Mouse (Mus musculus) heart, adult 2 months (tissue): ENCODE results near the gene Fut7. TPM values are rescaled to one million over a fixed set of nuclear protein-coding genes. Genes with fewer than 3 reads are reported as not detected.
A peak's percentile ranks its signal among the peaks of the same experiment; 100 is the strongest.

ENCODE experiments used
- DNase-seq, 2 experiments: peaks; one replicate each; pipeline ENCODE4 v3.0.0; 2021
- H3K27ac ChIP-seq: fragments of 200-600 bp; 2 replicates; pipeline ENCODE4 v1.8.1; 2022
- H3K27me3 ChIP-seq: fragments of 200-500 bp; 2 replicates; pipeline ENCODE4 v1.6.1; 2012; ENCODE audit warnings: mild to moderate bottlenecking, low read length, inconsistent platforms, mixed read lengths; ENCODE audit not compliant: control insufficient read depth, insufficient read depth
- H3K36me3 ChIP-seq: fragments of 200-500 bp; 2 replicates; pipeline ENCODE4 v1.6.1; 2012; ENCODE audit warnings: low read length, inconsistent platforms; ENCODE audit not compliant: control insufficient read depth, insufficient read depth
- H3K4me1 ChIP-seq: fragments of 200-500 bp; 2 replicates; pipeline ENCODE4 v1.6.1; 2011; ENCODE audit warnings: low read length; ENCODE audit not compliant: control insufficient read depth, insufficient read depth
- H3K4me3 ChIP-seq: fragments of 200-600 bp; 2 replicates; pipeline ENCODE4 v1.8.1; 2022
- H3K79me2 ChIP-seq: fragments of 200-500 bp; replicated peaks from 2 replicates; pipeline ENCODE4 v1.6.1; 2012; ENCODE audit warnings: mild to moderate bottlenecking, inconsistent platforms, low read length, moderate library complexity, mixed read lengths; ENCODE audit not compliant: control insufficient read depth, insufficient read depth
- H3K9ac ChIP-seq: fragments of 200-500 bp; 2 replicates; pipeline ENCODE4 v1.6.1; 2012; ENCODE audit warnings: low read depth, mild to moderate bottlenecking, control low read depth, inconsistent platforms, low read length, mixed read lengths
- CTCF ChIP-seq: fragments of 200-600 bp; IDR thresholded peaks from 2 replicates; pipeline ENCODE4 v1.8.1; 2022; ENCODE audit warnings: antibody characterized with exemption, mild to moderate bottlenecking, moderate library complexity
- EP300 ChIP-seq: fragments of 200-500 bp; IDR thresholded peaks from 2 replicates; pipeline ENCODE4 v1.6.1; 2011; ENCODE audit warnings: low read depth, low read length, control low read depth; ENCODE audit not compliant: insufficient read depth
- POLR2A ChIP-seq: fragments of 200-500 bp; IDR thresholded peaks from 2 replicates; pipeline ENCODE4 v1.6.1; 2011; ENCODE audit warnings: mild to moderate bottlenecking, low read depth, low read length, control low read depth; ENCODE audit not compliant: insufficient read depth
- whole genome bisulfite sequencing: fragments of 180-500 bp; shearing (Covaris S2); methylation state at CpG from one replicate; pipeline ENCODE4 v1.1.7; 2018; 5-methylcytosine and 5-hydroxymethylcytosine counted together
- intact Hi-C: fragments of 180-260 bp; cut with DNase I; formaldehyde crosslinking; loops from one replicate; pipeline ENCODE4 v1.15.1; 2025
- polyA plus RNA-seq: library from polyadenylated mRNA; depleted of rRNA; stranded (reverse); fragments of >200 nt; gene quantifications from 2 replicates; pipeline ENCODE4 v1.2.3, GENCODE M21; 2012
- total RNA-seq, 2 experiments: library from RNA; stranded (reverse); gene quantifications; 2 replicates each; pipeline ENCODE4 v1.2.3; 2021

The Fut7 gene
- total and polyA plus RNA-seq, 3 experiments = 0.11 to 0.43 TPM; not detected in 1

DNA sequence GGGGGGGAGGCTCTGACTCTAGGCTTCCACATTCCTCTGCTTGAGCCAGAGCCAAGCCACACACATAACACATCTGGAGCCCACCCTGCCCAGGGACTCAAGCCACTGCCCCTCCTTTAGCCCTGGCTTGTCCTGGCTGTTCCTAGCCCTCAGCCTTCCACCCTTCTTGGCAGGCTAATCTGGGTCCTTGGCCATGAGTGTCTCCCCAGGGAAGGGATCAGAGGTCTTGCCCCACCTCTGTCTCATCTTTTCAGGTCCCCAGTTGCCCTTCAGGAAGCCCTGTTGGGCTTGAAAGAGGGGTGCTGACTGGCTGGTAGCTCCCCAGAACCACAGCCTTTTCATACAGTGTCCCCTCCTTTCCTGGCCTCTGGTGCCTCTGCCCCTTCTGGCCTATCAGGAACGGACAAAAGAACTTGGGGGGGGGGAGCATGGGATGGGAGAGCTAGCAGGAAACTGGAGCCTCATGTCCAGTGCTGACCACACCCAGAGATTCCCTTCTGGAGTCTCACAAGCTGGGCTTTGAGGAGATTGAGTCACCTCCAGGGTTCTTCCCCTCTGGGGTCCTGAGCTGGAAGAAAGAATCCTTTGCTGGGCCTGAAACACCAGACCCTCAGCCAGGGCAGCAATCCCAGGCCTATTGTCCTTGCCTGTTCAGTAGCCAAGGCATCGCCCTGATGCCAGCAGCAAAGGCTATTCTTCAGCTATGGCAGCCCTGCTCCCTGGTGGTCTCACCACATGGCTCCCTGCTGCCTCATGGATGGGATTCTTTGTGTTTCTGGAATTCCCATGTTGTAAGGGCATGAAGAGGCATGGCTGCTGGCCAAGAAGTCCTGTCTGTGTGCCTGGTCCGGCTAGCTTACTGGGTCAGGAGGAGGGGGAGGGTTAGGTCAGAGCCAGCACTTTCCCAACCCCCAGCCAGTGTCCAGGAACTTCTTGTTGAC, 28.5 kb upstream of the Fut7 start:
- Histone ChIP-seq H3K27ac (peak overlapping the region; percentile 75), H3K4me1 (peaks cover 8% of the 10 kb centered on the region), H3K27me3 (no peaks in the 10 kb centered on the region), H3K4me3 (no peak overlapping the region), H3K9ac (no peak overlapping the region), H3K36me3 (no peaks in the 10 kb centered on the region), H3K79me2 (no peaks in the 10 kb centered on the region)
- no peak for TF ChIP-seq CTCF
- no peak for TF ChIP-seq EP300
- TF ChIP-seq POLR2A = no peak
- intact Hi-C loops = no loop called here
- WGBS = 30% methylated on average over 3 of the region's 3 CpGs
- DNase-seq = peak; percentile 69 to 74

GRCm38 (mm10) chr2:25395721-25396596, 27.1 kb upstream of the Fut7 start, which contains the start of gene Entpd2:
Gene Entpd2, plus strand, starts transcription at chr2:25395874.
- H3K4me3 ChIP-seq = peak within 1 kb of the TSS; percentile 62
- H3K36me3 ChIP-seq = no peaks in the 10 kb centered on the region
- TF ChIP-seq EP300 (no peak), POLR2A (peak; percentile 44; the same call in 1 of the 2 replicates), CTCF (peak; percentile 42)
- peak; percentile 56 to 69 for DNase-seq
- WGBS = 3% methylated on average over 57 of the region's 57 CpGs
- no peaks in the 10 kb centered on the region for H3K79me2 ChIP-seq
- peak within 1 kb of the TSS; percentile 75 for H3K27ac ChIP-seq
- peak within 1 kb of the TSS; percentile 71 for H3K9ac ChIP-seq
- peaks cover 8% of the 10 kb centered on the region for H3K4me1 ChIP-seq
- intact Hi-C loops = no loop called here
- no peaks in the 10 kb centered on the region for H3K27me3 ChIP-seq

- TF ChIP-seq EP300 (no peak), POLR2A (no peak), CTCF (no peak)
- intact Hi-C loops = no loop called here
- H3K27me3 ChIP-seq = no peaks in the 10 kb centered on the region
- H3K4me1 ChIP-seq = peaks cover 8% of the 10 kb centered on the region
- H3K4me3 ChIP-seq = peak overlapping the region; percentile 62
- H3K36me3 ChIP-seq = no peaks in the 10 kb centered on the region
- 29% methylated on average over 3 of the region's 3 CpGs for WGBS
- no peaks in the 10 kb centered on the region for H3K79me2 ChIP-seq
- H3K9ac ChIP-seq = peak overlapping the region; percentile 71
- DNase-seq = peak; percentile 62 to 66
- peak overlapping the region; percentile 75 for H3K27ac ChIP-seq
Observed at GRCm38 (mm10) chr2:25396597-25396983, 26.5 kb upstream of the Fut7 start.

DNA sequence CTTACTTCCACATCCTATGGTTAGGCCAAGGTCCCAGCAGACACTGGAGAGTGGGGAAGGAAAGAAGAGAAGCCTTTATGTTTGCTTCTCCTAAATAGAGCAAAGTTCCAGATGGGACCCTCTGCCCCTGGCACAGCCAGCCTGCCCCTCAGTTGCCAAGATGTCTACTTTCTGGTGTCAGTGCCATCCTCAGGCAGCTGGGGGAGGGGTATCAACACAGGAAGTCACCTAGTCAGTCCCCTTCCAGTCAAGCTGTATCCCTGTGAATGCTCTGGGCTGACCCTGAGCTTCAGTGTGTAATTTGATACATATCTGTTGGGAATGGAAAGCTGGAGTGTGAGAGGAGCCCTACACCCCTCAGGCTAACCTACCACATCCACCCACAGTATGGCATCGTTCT, 26.1 kb upstream of the Fut7 start:
- no peaks in the 10 kb centered on the region for H3K27me3 ChIP-seq
- H3K27ac ChIP-seq = peak overlapping the region; percentile 75
- peaks cover 8% of the 10 kb centered on the region for H3K4me1 ChIP-seq
- WGBS = 86% methylated on average over 1 of the region's 1 CpGs
- TF ChIP-seq EP300 (no peak), CTCF (no peak), POLR2A (no peak)
- H3K79me2 ChIP-seq = no peaks in the 10 kb centered on the region
- no peak for DNase-seq
- no peak overlapping the region for H3K4me3 ChIP-seq
- H3K9ac ChIP-seq = no peak overlapping the region
- intact Hi-C loops = no loop called here
- H3K36me3 ChIP-seq = no peaks in the 10 kb centered on the region

DNA sequence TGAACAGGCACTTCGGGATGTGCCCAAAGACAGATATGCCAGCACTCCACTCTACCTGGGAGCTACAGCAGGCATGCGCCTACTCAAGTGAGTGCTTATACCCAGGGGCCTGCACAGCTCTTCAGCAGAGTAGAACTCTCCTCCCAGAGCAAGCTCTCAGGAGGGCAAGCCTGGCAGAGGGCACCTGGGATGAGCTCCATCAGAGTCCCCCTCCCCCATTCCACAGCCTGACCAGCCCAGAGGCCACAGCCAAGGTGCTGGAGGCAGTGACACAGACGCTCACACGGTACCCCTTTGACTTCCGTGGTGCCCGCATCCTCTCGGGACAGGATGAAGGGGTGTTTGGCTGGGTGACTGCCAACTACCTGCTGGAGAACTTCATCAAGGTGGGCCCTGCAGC, 25.0 kb upstream of the Fut7 start:
- no peaks in the 10 kb centered on the region for H3K27me3 ChIP-seq
- WGBS = 92% methylated on average over 7 of the region's 7 CpGs
- H3K27ac ChIP-seq = no peak overlapping the region
- peaks cover 9% of the 10 kb centered on the region for H3K4me1 ChIP-seq
- TF ChIP-seq EP300 = no peak
- no peak for TF ChIP-seq CTCF
- no peak for TF ChIP-seq POLR2A
- DNase-seq = no peak
- no peaks in the 10 kb centered on the region for H3K79me2 ChIP-seq
- intact Hi-C loops = no loop called here
- H3K36me3 ChIP-seq = no peaks in the 10 kb centered on the region
- H3K9ac ChIP-seq = no peak overlapping the region
- no peak overlapping the region for H3K4me3 ChIP-seq
